Mouse (Mus musculus): ENCODE results near the gene Fbrsl1. TPM values are rescaled to one million over a fixed set of nuclear protein-coding genes. Genes with fewer than 3 reads are reported as not detected.

Fbrsl1 gene
- polyA plus RNA-seq, 1 experiment from 2014 or later = 4.1 TPM

DNA sequence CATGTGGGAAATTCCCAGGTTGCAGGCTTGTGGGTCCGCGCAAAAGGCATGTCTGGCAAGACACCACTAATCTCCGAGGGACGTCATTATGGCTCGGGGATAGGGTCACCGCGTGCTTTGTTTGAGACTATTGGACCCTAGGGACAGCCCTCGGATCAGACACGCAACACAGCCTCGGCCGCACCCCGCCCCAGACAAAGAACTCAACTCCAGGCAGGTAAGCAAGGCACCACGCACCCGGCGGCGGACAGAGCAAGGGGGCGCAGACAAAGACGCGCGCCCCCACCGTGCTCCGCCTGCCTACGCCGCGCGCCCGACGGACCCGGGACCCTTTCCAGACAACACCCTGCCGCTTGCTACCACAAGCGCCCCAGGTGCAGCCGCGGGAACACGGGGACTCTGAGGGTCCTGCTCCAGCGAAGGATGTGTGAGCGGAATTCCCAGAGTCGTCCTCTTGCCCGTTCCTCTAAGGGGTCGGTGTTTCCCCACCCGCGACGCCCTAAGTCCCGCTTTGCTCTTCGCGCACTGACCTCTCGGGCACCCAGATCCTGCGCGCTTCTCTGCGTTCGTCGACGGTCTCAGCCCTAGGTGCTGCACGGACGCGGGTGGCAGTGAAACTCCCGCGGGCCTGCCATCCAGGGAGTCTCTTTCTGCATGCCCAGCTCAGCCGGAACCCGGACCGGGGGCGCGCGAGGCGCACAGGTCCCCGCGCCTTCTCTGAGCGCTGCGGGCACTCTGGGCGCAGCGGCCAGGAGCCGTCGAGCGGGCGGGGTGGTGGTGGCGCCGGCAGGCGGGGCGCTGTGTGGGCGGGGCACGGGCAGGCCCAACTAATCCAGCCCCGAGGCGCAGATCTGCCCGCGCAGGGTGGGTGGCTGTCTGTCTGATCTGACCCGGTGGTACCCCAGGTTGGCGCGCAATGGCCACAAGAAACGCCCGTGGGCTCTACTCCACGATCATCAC, 61.7 kb downstream of the Fbrsl1 start:
- Histone ChIP-seq H3K27ac (replicated peaks) (no peak overlapping the region), H3K9me3 (replicated peaks) (no peaks in the 10 kb centered on the region), H3K36me3 (replicated peaks) (no peaks in the 10 kb centered on the region), H3K4me1 (replicated peaks) (peaks cover 12% of the 10 kb centered on the region), H3K27me3 (peaks cover 32% of the 10 kb centered on the region), H3K9ac (no peak overlapping the region), H3K4me3 (replicated peaks) (peak overlapping the region; percentile 52), H3K4me2 (peak overlapping the region; percentile 70)
- ATAC-seq (ENCODE audit: insufficient read depth) = peak; percentile 56
- 4% methylated on average over 90 of the region's 90 CpGs for WGBS (ENCODE audit: insufficient replicate concordance)

GRCm38 (mm10) chr5:110385263-110385662, 63.0 kb downstream of the Fbrsl1 start:
- WGBS (ENCODE audit: insufficient replicate concordance) = 62% methylated on average over 4 of the region's 4 CpGs
- H3K4me2 ChIP-seq = no peak overlapping the region

GRCm38 (mm10) chr5:110384491-110384890, 63.8 kb downstream of the Fbrsl1 start:
- Histone ChIP-seq H3K4me3 (replicated peaks) (no peak overlapping the region), H3K4me2 (no peak overlapping the region), H3K27ac (replicated peaks) (no peak overlapping the region), H3K4me1 (replicated peaks) (peaks cover 12% of the 10 kb centered on the region), H3K36me3 (replicated peaks) (no peaks in the 10 kb centered on the region), H3K9ac (no peak overlapping the region), H3K9me3 (replicated peaks) (no peaks in the 10 kb centered on the region), H3K27me3 (peaks cover 32% of the 10 kb centered on the region)
- ATAC-seq (ENCODE audit: insufficient read depth) = no peak
- 77% methylated on average over 6 of the region's 6 CpGs for WGBS (ENCODE audit: insufficient replicate concordance)

More at GRCm38 (mm10) chr5:110385263-110385662, 63.0 kb downstream of the Fbrsl1 start:
- H3K4me1 ChIP-seq (replicated peaks) = peaks cover 12% of the 10 kb centered on the region
- H3K9me3 ChIP-seq (replicated peaks) = no peaks in the 10 kb centered on the region
- no peaks in the 10 kb centered on the region for H3K36me3 ChIP-seq (replicated peaks)
- H3K27ac ChIP-seq (replicated peaks) = no peak overlapping the region
- peaks cover 32% of the 10 kb centered on the region for H3K27me3 ChIP-seq
- H3K9ac ChIP-seq = no peak overlapping the region
- no peak overlapping the region for H3K4me3 ChIP-seq (replicated peaks)
- no peak for ATAC-seq (ENCODE audit: insufficient read depth)

GRCm38 (mm10) chr5:110379823-110380222, 68.5 kb downstream of the Fbrsl1 start:
- Histone ChIP-seq H3K4me1 (replicated peaks) (no peaks in the 10 kb centered on the region), H3K27ac (replicated peaks) (no peak overlapping the region), H3K36me3 (replicated peaks) (no peaks in the 10 kb centered on the region; the same call in 1 of the 2 replicates), H3K9ac (no peak overlapping the region), H3K9me3 (replicated peaks) (no peaks in the 10 kb centered on the region), H3K4me3 (replicated peaks) (no peak overlapping the region), H3K27me3 (0 out of 2 replicates have a peak, but pooled peaks cover 2% of the 10 kb centered on the region), H3K4me2 (no peak overlapping the region)
- 69% methylated on average over 4 of the region's 4 CpGs for WGBS (ENCODE audit: insufficient replicate concordance)
- ATAC-seq (ENCODE audit: insufficient read depth) = no peak

- Histone ChIP-seq H3K4me1 (replicated peaks) (no peaks in the 10 kb centered on the region), H3K9me3 (replicated peaks) (no peaks in the 10 kb centered on the region), H3K9ac (no peak overlapping the region), H3K36me3 (replicated peaks) (no peaks in the 10 kb centered on the region; the same call in 1 of the 2 replicates), H3K4me3 (replicated peaks) (no peak overlapping the region), H3K27ac (replicated peaks) (no peak overlapping the region), H3K27me3 (no peaks in the 10 kb centered on the region), H3K4me2 (no peak overlapping the region)
- ATAC-seq (ENCODE audit: insufficient read depth) = no peak
- 84% methylated on average over 15 of the region's 15 CpGs for WGBS (ENCODE audit: insufficient replicate concordance)
Observed at GRCm38 (mm10) chr5:110379086-110379485, 69.2 kb downstream of the Fbrsl1 start.

- Histone ChIP-seq H3K9me3 (replicated peaks) (no peaks in the 10 kb centered on the region), H3K27ac (replicated peaks) (no peak overlapping the region), H3K27me3 (no peaks in the 10 kb centered on the region), H3K4me3 (replicated peaks) (no peak overlapping the region), H3K4me1 (replicated peaks) (no peaks in the 10 kb centered on the region), H3K4me2 (no peak overlapping the region), H3K36me3 (replicated peaks) (no peaks in the 10 kb centered on the region; the same call in 1 of the 2 replicates), H3K9ac (no peak overlapping the region)
- no peak for ATAC-seq (ENCODE audit: insufficient read depth)
- 67% methylated on average over 20 of the region's 20 CpGs for WGBS (ENCODE audit: insufficient replicate concordance)
Observed at GRCm38 (mm10) chr5:110378181-110378583, 70.1 kb downstream of the Fbrsl1 start.

DNA sequence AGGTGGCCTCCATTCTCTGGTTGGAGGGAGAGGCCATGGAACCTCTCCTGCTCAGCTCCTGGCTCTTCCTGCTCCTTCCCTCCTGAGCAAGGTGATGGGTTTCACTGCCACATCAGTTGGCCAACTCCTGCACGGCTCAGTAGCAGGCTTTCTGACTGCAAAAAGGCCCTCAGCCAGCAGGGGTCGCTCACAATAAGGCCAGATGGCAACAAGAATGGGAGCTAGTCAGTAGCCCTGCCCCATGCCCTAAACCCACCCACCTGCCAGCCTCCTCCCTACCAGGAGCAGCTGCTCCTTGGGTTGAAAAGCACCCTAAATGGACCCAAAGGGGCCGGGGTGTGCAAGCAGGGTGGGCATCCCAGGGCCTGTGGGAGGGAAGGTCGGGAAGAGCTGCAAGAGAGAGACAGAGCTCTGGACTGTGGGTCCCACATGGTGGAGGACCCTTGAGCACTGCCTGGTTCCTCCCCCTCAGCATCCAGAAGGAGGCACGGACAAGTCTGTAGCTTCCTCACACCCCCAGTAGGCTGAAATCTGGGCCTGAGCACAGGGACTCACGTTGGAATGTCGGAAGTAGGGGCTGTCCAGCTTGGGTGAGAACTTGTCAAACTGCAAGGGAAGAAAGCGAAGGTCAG, 71.4 kb downstream of the Fbrsl1 start:
- peak; percentile 21; the same call in 1 of the 2 replicates for ATAC-seq (ENCODE audit: insufficient read depth)
- Histone ChIP-seq H3K9ac (no peak overlapping the region), H3K27me3 (no peaks in the 10 kb centered on the region), H3K4me1 (replicated peaks) (no peaks in the 10 kb centered on the region), H3K27ac (replicated peaks) (no peak overlapping the region), H3K36me3 (replicated peaks) (no peaks in the 10 kb centered on the region; the same call in 1 of the 2 replicates), H3K4me2 (no peak overlapping the region), H3K4me3 (replicated peaks) (no peak overlapping the region), H3K9me3 (replicated peaks) (no peaks in the 10 kb centered on the region)
- WGBS (ENCODE audit: insufficient replicate concordance) = 53% methylated on average over 8 of the region's 8 CpGs

DNA sequence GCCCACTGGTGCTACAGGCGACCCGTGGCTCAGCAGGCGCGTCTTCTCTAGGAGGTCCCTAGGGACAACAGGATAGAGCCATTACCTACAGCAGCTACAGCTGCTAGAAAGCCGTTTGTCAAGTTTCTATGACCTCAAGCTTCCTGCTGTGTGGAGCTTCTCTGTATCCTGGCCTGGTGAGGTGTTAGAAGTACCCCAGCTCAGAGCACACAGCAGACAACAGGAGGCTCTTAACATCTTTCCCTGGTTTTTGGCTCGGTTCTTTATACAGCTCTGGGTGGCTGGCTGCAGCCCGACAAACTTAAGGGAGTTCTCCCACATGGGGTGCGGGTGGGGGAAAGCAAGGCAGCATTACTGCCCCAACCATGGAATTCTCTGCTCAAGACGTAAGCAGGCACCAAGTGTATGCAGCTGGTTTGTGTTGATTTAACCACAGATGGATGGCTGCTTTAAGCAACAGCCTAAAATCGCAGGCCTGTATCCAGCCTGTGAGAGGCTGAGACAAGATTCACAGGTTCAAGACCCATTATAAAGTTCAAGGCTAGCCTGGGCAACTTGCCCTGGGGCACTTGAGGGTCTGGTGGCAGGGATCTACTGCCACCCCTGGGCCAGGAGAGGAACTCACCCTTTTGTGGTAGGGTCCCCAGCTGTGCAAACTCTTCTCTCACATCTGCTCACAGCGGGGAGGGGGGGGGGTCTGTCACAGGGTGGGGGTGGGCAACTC, 84.3 kb downstream of the Fbrsl1 start:
- Histone ChIP-seq H3K4me3 (replicated peaks) (no peak overlapping the region), H3K27ac (replicated peaks) (no peak overlapping the region), H3K36me3 (replicated peaks) (0 out of 2 replicates have a peak, but pooled peaks cover 15% of the 10 kb centered on the region), H3K4me1 (replicated peaks) (peaks cover 10% of the 10 kb centered on the region), H3K27me3 (peaks cover 32% of the 10 kb centered on the region), H3K9ac (0 out of 2 replicates have a peak overlapping the region, but pooled peaks have one; percentile 6), H3K9me3 (replicated peaks) (no peaks in the 10 kb centered on the region), H3K4me2 (peak overlapping the region; percentile 77)
- 52% methylated on average over 11 of the region's 11 CpGs for WGBS (ENCODE audit: insufficient replicate concordance)
- no peak for ATAC-seq (ENCODE audit: insufficient read depth)

- Histone ChIP-seq H3K27ac (replicated peaks) (no peak overlapping the region), H3K4me3 (replicated peaks) (peak overlapping the region; percentile 50), H3K27me3 (peaks cover 32% of the 10 kb centered on the region), H3K9me3 (replicated peaks) (no peaks in the 10 kb centered on the region), H3K4me1 (replicated peaks) (peaks cover 10% of the 10 kb centered on the region), H3K36me3 (replicated peaks) (0 out of 2 replicates have a peak, but pooled peaks cover 12% of the 10 kb centered on the region), H3K4me2 (peak overlapping the region; percentile 77), H3K9ac (peak overlapping the region; percentile 6; the same call in 1 of the 2 replicates)
- ATAC-seq (ENCODE audit: insufficient read depth) = peak; percentile 66
- 7% methylated on average over 68 of the region's 72 CpGs for WGBS (ENCODE audit: insufficient replicate concordance)
Observed at GRCm38 (mm10) chr5:110363179-110363821, 85.0 kb downstream of the Fbrsl1 start.

DNA sequence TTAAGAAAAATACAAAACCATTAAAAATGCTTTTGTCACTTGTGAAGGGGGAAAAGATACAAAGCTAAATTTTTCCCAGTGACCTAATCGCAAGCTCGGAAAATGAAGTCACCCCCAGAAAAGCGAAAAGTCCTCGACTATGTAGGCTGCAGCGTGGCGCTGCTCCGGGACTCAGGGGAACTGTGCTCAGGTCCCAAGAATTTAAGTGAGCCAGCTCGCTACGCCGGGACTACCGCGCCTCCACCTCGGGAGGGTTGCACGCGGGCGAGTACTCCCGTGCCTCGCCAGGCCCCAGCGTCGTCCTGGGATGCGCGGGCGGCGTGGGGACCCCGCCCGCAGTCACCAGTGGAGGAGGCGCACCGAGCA, 85.5 kb downstream of the Fbrsl1 start:
- Histone ChIP-seq H3K27ac (replicated peaks) (no peak overlapping the region), H3K27me3 (peaks cover 32% of the 10 kb centered on the region), H3K4me2 (peak overlapping the region; percentile 77), H3K4me1 (replicated peaks) (peaks cover 10% of the 10 kb centered on the region), H3K9ac (no peak overlapping the region), H3K4me3 (replicated peaks) (peak overlapping the region; percentile 50), H3K9me3 (replicated peaks) (no peaks in the 10 kb centered on the region), H3K36me3 (replicated peaks) (0 out of 2 replicates have a peak, but pooled peaks cover 9% of the 10 kb centered on the region)
- ATAC-seq (ENCODE audit: insufficient read depth) = no peak
- 1% methylated on average over 28 of the region's 28 CpGs for WGBS (ENCODE audit: insufficient replicate concordance)
